Mouse (Mus musculus) midbrain, embryonic 16.5 days (tissue): Measurements from ENCODE around the gene Cstf2t. TPM values are rescaled to one million over a fixed set of nuclear protein-coding genes. Genes with fewer than 3 reads are reported as not detected.

Experiments
- ATAC-seq: fragments of 200-750 bp; cut with Nextera tagmentation; 2 replicates; pipeline ENCODE4 v1.8.0; 2017; ENCODE audit warnings: moderate TSS enrichment
- H3K27ac ChIP-seq: fragments of 300-500 bp; sonication (generic); 2 replicates; pipeline ENCODE4 v1.5.1; 2014; ENCODE audit warnings: mild to moderate bottlenecking, low read length, mixed read lengths
- H3K27me3 ChIP-seq: fragments of 300-500 bp; sonication (generic); 2 replicates; pipeline ENCODE4 v1.6.1; 2014; ENCODE audit warnings: low read depth, low read length, mixed read lengths; ENCODE audit not compliant: control insufficient read depth, insufficient read depth
- H3K36me3 ChIP-seq: fragments of 300-500 bp; sonication (generic); 2 replicates; pipeline ENCODE4 v1.6.1; 2014; ENCODE audit warnings: mild to moderate bottlenecking, low read length, moderate library complexity, mixed read lengths; ENCODE audit not compliant: control insufficient read depth, insufficient read depth
- H3K4me1 ChIP-seq: fragments of 300-500 bp; sonication (generic); 2 replicates; pipeline ENCODE4 v1.6.1; 2014; ENCODE audit warnings: mild to moderate bottlenecking, low read length, mixed read lengths; ENCODE audit not compliant: control insufficient read depth, insufficient read depth
- H3K4me2 ChIP-seq: fragments of 300-500 bp; sonication (generic); 2 replicates; pipeline ENCODE4 v1.6.1; 2014; ENCODE audit warnings: mild to moderate bottlenecking, low read length, mixed read lengths
- H3K4me3 ChIP-seq: fragments of 300-500 bp; sonication (generic); 2 replicates; pipeline ENCODE4 v1.5.1; 2014; ENCODE audit warnings: low read depth, mild to moderate bottlenecking, low read length, moderate library complexity, mixed read lengths
- H3K9ac ChIP-seq: fragments of 300-500 bp; sonication (generic); 2 replicates; pipeline ENCODE4 v1.6.1; 2014; ENCODE audit warnings: low read depth, low read length, mixed read lengths
- H3K9me3 ChIP-seq: fragments of 300-500 bp; sonication (generic); replicated peaks from 2 replicates; pipeline ENCODE4 v1.6.1; 2014; ENCODE audit warnings: mild to moderate bottlenecking, low read length, mixed read lengths; ENCODE audit not compliant: control insufficient read depth, poor library complexity, severe bottlenecking
- WGBS: fragments of 180-500 bp; shearing (Covaris S2); extraction: QIAGEN DNeasy Blood & Tissue Kit; methylation state at CpG from one replicate; pipeline ENCODE4 v1.1.7; 2014; 5-methylcytosine and 5-hydroxymethylcytosine counted together
- polyA plus RNA-seq: library from polyadenylated mRNA; unstranded; fragments of >200 nt; fragmentation: Nextera tagmentation; extraction: Ambion mirVana; gene quantifications from 2 replicates; pipeline ENCODE4 v1.2.1, GENCODE M21; 2015

Cstf2t gene
- polyA plus RNA-seq: 78.0 and 80.3 TPM in 2 replicates

DNA sequence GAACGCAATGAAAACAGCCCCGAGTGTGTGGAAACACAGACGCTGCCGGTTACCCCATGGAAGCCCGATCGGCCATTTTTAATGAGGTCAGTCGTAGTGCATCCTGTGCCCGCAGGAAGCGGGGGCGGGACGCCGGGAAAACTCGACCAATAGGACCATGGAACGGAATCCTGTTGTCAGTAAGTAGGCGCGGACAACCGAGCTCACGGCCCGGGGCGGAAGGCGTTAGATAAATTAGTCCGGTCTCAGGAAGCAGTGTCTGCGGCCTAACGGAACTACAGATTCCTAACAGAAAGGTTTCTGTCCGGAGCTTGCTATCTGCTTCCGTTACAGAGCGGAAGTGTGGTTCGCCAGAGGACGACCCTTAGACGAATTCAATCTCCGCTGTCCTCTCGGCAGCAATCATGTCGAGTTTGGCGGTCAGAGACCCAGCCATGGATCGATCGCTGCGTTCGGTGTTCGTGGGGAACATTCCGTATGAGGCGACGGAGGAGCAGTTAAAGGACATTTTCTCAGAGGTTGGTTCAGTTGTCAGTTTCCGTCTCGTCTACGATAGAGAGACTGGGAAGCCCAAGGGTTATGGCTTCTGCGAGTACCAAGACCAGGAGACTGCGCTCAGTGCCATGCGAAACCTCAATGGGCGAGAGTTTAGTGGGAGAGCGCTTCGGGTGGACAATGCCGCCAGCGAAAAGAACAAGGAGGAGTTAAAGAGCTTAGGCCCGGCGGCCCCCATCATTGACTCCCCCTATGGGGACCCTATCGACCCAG is at the start of gene Cstf2t:
Cstf2t (plus strand) TSS at position 176 of the 768 bp plus-strand sequence.
- H3K27me3 ChIP-seq: no peaks in the 10 kb centered on the region
- H3K9me3 ChIP-seq: no peaks in the 10 kb centered on the region
- ATAC-seq: peak; percentile 100
- peaks cover 26% of the 10 kb centered on the region for H3K36me3 ChIP-seq
- peak within 1 kb of the TSS; percentile 65 for H3K4me3 ChIP-seq
- H3K27ac ChIP-seq: peak within 1 kb of the TSS; percentile 84
- WGBS: under 1% methylated on average over 56 of the region's 56 CpGs
- H3K4me2 ChIP-seq: peak within 1 kb of the TSS; percentile 90
- peak within 1 kb of the TSS; percentile 76 for H3K9ac ChIP-seq
- peaks cover 22% of the 10 kb centered on the region for H3K4me1 ChIP-seq

DNA sequence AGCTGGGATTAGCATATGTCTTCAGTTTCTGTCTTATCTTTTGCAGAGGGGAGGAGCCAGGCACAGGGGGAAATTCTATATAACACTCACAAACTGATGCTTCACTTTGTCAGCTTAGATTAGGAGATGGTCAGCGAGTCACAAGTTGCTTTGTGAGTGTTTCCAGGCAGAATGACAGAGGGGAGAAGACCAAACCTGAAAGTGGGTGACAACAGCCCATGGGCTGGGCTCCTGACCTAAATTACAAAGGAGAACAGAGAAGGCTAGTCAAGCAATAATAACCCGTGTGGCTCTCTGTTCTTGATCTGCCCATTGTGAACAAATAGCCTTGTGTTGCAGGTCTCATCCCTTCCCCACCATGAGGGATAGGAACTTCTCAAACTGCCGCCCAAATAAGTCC is 43.7 kb upstream of the Cstf2t start:
- Histone ChIP-seq H3K4me1 (no peaks in the 10 kb centered on the region), H3K9ac (no peak overlapping the region), H3K4me3 (no peak overlapping the region), H3K27me3 (no peaks in the 10 kb centered on the region), H3K9me3 (no peaks in the 10 kb centered on the region), H3K4me2 (no peak overlapping the region), H3K36me3 (no peaks in the 10 kb centered on the region), H3K27ac (no peak overlapping the region)
- WGBS: 83% methylated on average over 3 of the region's 3 CpGs
- no peak for ATAC-seq

DNA sequence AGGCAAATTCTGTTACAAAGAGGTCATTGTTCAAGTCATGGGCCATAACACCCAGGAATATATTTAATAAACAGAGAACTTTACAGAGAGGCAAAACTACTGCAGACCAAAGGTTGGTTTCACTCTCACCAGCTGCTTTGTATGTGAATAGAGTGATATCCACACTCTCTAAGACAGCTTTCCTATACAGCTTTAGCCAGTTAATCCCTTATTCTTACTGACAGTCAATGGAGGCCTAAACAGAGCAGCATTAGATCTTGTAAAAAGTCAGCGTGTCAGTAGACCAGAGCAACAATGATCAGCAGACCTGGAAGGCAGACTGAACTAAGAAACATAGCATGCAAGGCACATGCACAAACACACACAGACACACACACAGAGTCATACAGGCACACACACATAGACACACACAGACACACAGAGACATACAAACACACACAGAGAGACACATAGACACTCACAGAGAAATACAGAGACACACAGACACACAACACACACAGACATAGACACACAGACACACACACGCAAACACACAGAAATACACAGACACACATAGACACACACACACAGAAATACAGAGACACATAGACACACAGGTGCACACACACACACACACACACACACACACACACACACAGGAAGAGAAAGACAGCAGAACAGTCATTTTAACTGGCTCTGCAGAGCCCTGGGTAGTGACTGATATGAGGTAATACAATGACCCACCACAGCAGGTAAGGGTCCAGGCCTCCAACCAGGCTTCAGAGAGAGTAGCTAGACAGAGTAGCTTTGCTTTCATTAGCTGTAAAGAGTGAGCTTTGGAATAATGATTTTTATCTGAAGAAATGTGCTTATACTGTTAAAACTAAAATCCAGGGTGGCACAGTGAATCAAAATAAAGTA is 41.4 kb upstream of the Cstf2t start:
- H3K36me3 ChIP-seq: no peaks in the 10 kb centered on the region
- no peaks in the 10 kb centered on the region for H3K4me1 ChIP-seq
- WGBS: 60% methylated on average over 2 of the region's 2 CpGs
- no peak overlapping the region for H3K4me2 ChIP-seq
- no peak overlapping the region for H3K27ac ChIP-seq
- no peaks in the 10 kb centered on the region for H3K9me3 ChIP-seq
- H3K4me3 ChIP-seq: no peak overlapping the region
- H3K27me3 ChIP-seq: no peaks in the 10 kb centered on the region
- no peak overlapping the region for H3K9ac ChIP-seq
- ATAC-seq: no peak

DNA sequence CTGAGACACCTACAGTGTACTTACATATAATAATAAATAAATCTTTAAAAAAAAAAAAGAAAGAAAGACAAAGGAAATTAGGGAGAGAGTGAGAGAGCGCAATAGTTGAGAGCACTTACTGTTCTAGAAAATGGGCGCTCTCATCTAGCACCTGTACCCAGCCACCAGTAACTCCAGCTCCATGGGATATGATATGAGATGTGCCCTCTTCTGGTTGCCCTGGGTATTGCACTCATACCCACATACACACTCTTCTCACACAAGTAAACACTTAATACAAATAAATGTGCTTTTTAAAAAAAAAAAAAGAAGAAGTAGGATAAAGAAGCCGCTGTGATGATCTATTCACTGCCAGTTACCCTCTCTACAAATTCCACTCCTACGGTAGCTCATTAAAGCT is 36.0 kb upstream of the Cstf2t start:
- Histone ChIP-seq H3K9me3 (no peaks in the 10 kb centered on the region), H3K36me3 (no peaks in the 10 kb centered on the region), H3K27me3 (no peaks in the 10 kb centered on the region), H3K9ac (no peak overlapping the region), H3K27ac (no peak overlapping the region), H3K4me3 (no peak overlapping the region), H3K4me1 (no peaks in the 10 kb centered on the region), H3K4me2 (no peak overlapping the region)
- 97% methylated on average over 4 of the region's 4 CpGs for WGBS
- ATAC-seq: no peak

DNA sequence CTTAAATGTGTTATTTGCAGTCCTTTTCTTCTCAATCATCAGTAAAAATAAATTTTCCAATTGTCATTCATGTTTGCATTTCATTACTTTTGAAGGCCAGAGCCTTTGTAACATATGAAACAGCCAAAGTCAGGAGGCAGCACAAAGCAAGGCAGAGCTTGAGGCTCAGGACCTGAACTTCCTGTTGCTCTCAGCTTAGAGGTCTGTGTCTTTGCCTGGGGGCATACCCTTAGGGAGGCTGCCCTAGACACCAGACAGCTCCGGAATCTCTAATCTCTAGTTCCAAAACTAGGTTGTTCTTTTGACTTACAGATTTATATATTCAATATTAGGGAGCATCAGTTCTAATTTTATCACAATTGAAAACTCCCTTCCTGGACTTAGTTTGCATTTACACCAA is 17.9 kb upstream of the Cstf2t start:
- Histone ChIP-seq H3K27ac (no peak overlapping the region), H3K4me1 (no peaks in the 10 kb centered on the region), H3K27me3 (no peaks in the 10 kb centered on the region), H3K9me3 (no peaks in the 10 kb centered on the region), H3K4me2 (no peak overlapping the region), H3K9ac (no peak overlapping the region), H3K4me3 (no peak overlapping the region), H3K36me3 (no peaks in the 10 kb centered on the region)
- no peak for ATAC-seq
- WGBS: 74% methylated on average over 1 of the region's 1 CpGs

DNA sequence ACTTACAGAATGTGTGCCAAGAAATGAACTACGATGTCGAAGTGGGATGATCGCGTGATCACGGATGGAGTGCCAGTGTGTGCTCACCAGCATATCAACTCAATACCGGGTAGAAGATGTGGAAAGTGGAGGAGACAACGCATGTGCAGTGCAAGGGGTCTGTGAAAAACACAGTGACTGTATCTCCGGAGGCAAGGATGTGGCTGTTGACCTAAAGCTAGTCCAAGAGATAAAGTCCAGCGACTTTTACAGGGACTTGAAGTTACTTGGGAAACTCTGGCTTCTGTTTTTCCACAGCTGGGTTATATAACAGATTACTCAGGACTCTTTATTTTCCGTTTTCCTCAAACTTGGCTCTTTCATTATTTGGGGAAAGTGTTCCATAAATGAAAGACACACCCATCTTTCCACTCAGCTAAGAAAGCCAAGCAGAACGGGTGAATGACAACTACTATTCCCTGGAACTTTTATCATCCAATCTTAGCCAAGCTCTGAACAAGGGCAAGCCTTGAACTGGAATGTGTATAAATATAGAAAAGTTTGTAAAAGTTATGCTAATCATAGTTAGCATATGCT is 17.3 kb upstream of the Cstf2t start:
- Histone ChIP-seq H3K36me3 (no peaks in the 10 kb centered on the region), H3K9ac (no peak overlapping the region), H3K4me2 (no peak overlapping the region), H3K27me3 (no peaks in the 10 kb centered on the region), H3K27ac (no peak overlapping the region), H3K4me1 (no peaks in the 10 kb centered on the region), H3K9me3 (no peaks in the 10 kb centered on the region), H3K4me3 (no peak overlapping the region)
- no peak for ATAC-seq
- WGBS: 87% methylated on average over 11 of the region's 11 CpGs

DNA sequence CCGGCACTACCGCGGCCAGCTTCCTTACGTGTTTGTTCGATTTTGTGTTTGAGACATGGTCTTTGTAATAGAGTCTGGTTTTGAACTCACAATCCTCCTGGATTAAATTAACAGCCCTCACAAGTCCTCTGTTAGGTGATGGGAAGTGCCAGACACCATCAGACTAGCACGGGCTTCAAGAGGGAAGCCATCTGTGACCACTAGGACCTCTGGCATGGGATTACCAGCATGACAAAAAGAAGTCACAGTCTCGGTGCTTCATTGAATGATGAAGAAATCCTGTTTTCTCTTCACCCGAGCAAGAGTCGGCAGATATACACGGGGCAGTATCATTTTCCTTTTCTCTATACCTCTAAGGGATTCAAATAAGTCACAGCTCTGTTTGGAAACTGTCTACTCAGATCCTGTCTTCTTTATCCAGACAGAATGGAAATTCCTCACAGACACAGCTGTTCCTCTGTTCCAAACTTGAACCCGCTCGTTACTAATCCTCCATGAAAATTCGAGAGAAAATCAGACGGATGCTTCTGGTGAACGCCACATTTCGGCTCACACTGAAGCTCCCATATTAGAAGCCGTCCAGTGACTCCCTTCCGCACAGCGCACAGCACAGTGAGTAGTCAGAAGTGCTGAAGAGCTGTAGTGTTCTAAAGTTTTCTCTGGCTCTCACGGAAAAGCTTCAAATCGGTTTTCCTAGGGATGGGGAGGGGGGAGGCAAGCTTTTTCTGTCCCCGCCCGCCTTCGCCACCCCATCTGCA is 8.5 kb upstream of the Cstf2t start:
- H3K27ac ChIP-seq: peak overlapping the region; percentile 42

DNA sequence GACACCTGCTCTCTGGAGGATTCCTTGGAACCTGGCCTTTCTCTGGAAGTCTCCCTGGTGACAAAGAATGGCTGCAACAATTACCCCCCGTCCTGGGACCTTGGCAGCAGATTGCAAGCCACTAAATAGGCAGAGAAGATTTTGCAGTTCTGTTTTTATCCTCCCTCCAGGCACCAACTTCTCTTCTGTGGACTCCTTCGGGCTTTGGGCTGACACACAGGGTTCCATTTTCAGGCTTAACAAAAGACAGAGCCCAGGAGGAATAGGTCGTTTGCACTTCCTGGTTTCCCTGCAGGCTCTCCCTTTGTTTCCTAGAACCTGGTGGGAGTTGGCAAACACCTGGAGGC is 7.9 kb upstream of the Cstf2t start:
- Histone ChIP-seq H3K4me2 (peak overlapping the region; percentile 47), H3K4me3 (peak overlapping the region; percentile 19), H3K27ac (peak overlapping the region; percentile 42; the same call in 1 of the 2 replicates), H3K27me3 (no peaks in the 10 kb centered on the region), H3K9me3 (no peaks in the 10 kb centered on the region), H3K4me1 (peaks cover 6% of the 10 kb centered on the region; the same call in 1 of the 2 replicates), H3K36me3 (no peaks in the 10 kb centered on the region), H3K9ac (0 out of 2 replicates have a peak overlapping the region, but pooled peaks have one; percentile 26)
- WGBS: 4% methylated on average over 3 of the region's 3 CpGs
- peak; percentile 62 for ATAC-seq

More for the DNA sequence above, 8.5 kb upstream of the Cstf2t start:
- peak; percentile 85 for ATAC-seq
- Histone ChIP-seq H3K36me3 (no peaks in the 10 kb centered on the region), H3K4me1 (peaks cover 6% of the 10 kb centered on the region; the same call in 1 of the 2 replicates), H3K9ac (peak overlapping the region; percentile 26; the same call in 1 of the 2 replicates), H3K4me3 (peak overlapping the region; percentile 19), H3K9me3 (no peaks in the 10 kb centered on the region), H3K27me3 (no peaks in the 10 kb centered on the region), H3K4me2 (peak overlapping the region; percentile 47)
- 21% methylated on average over 24 of the region's 24 CpGs for WGBS
